Mouse (Mus musculus) embryonic fibroblast, embryonic 13.5 days (primary cell): Measurements from ENCODE around the gene Car5a.

Source experiments
- CTCF ChIP-seq: IDR thresholded peaks from 2 replicates; pipeline ENCODE4 v1.5.1; 2011; ENCODE audit warnings: mild to moderate bottlenecking, control low read depth, low read length, moderate library complexity, borderline replicate concordance; ENCODE audit not compliant: insufficient read depth
- POLR2A ChIP-seq: IDR thresholded peaks from 2 replicates; pipeline ENCODE4 v1.6.1; 2011; ENCODE audit warnings: low read depth, mild to moderate bottlenecking, control low read depth, low read length, moderate library complexity

GRCm38 (mm10) chr8:121931571-121931970, 13.1 kb downstream of the Car5a start:
- TF ChIP-seq POLR2A (no peak), CTCF (no peak)
